Mouse (Mus musculus) stomach, embryonic 15.5 days (tissue): ENCODE measurements at regions not wholly inside any gene's neighbourhood (a gene's known extent, or its start where the extent isn't known, plus 50 kb on each side); places are given as distances from the start of the nearest gene placed in this dataset.

Experiments used
- ATAC-seq: fragments of 200-750 bp; cut with Nextera tagmentation; 2 replicates; pipeline ENCODE4 v1.8.0; 2017; ENCODE audit warnings: low read depth, moderate number of reproducible peaks, moderate TSS enrichment; ENCODE audit not compliant: insufficient read depth, low FRiP score
- H3K27ac ChIP-seq: fragments of 300-500 bp; sonication (generic); 2 replicates; pipeline ENCODE4 v1.5.1; 2015; ENCODE audit warnings: mild to moderate bottlenecking, inconsistent platforms
- H3K27me3 ChIP-seq: fragments of 300-500 bp; sonication (generic); replicated peaks from 2 replicates; pipeline ENCODE4 v1.6.1; 2015; ENCODE audit warnings: inconsistent platforms
- H3K36me3 ChIP-seq: fragments of 300-500 bp; sonication (generic); 2 replicates; pipeline ENCODE4 v1.6.1; 2015; ENCODE audit warnings: inconsistent platforms
- H3K4me1 ChIP-seq: fragments of 300-500 bp; sonication (generic); 2 replicates; pipeline ENCODE4 v1.6.1; 2015; ENCODE audit warnings: inconsistent platforms
- H3K4me2 ChIP-seq: fragments of 300-500 bp; sonication (generic); 2 replicates; pipeline ENCODE4 v1.6.1; 2015; ENCODE audit warnings: mild to moderate bottlenecking, inconsistent platforms
- H3K4me3 ChIP-seq: fragments of 300-500 bp; sonication (generic); replicated peaks from 2 replicates; pipeline ENCODE4 v1.5.1; 2015; ENCODE audit warnings: inconsistent platforms
- H3K9ac ChIP-seq: fragments of 300-500 bp; sonication (generic); 2 replicates; pipeline ENCODE4 v1.6.1; 2015; ENCODE audit warnings: inconsistent platforms
- H3K9me3 ChIP-seq: fragments of 300-500 bp; sonication (generic); 2 replicates; pipeline ENCODE4 v1.6.1; 2016; ENCODE audit warnings: inconsistent platforms
- WGBS: fragments of 180-500 bp; shearing (Covaris S2); methylation state at CpG from one replicate; pipeline ENCODE4 v1.1.7; 2015; 5-methylcytosine and 5-hydroxymethylcytosine counted together

GRCm38 (mm10) chr16:97272035-97272631 is 84.4 kb upstream of the Bace2 start:
- no peaks in the 10 kb centered on the region for H3K9me3 ChIP-seq
- H3K9ac ChIP-seq = no peak overlapping the region
- no peak overlapping the region for H3K4me3 ChIP-seq
- H3K27ac ChIP-seq = no peak overlapping the region
- H3K27me3 ChIP-seq = no peaks in the 10 kb centered on the region
- peak overlapping the region; percentile 47 for H3K4me2 ChIP-seq
- H3K36me3 ChIP-seq = no peaks in the 10 kb centered on the region
- WGBS = 7% methylated on average over 12 of the region's 12 CpGs
- ATAC-seq = peak; percentile 81; the same call in 1 of the 2 replicates
- no peaks in the 10 kb centered on the region for H3K4me1 ChIP-seq

GRCm38 (mm10) chr16:97278913-97279312 is 77.6 kb upstream of the Bace2 start:
- no peak for ATAC-seq

GRCm38 (mm10) chr16:97281615-97282110 is 74.9 kb upstream of the Bace2 start:
- Histone ChIP-seq H3K4me3 (no peak overlapping the region), H3K9ac (no peak overlapping the region), H3K9me3 (no peaks in the 10 kb centered on the region), H3K36me3 (no peaks in the 10 kb centered on the region), H3K4me2 (no peak overlapping the region), H3K27me3 (no peaks in the 10 kb centered on the region), H3K4me1 (no peaks in the 10 kb centered on the region), H3K27ac (no peak overlapping the region)
- 71% methylated on average over 7 of the region's 7 CpGs for WGBS
- ATAC-seq = no peak

More at GRCm38 (mm10) chr16:97278913-97279312, 77.6 kb upstream of the Bace2 start:
- Histone ChIP-seq H3K4me3 (no peak overlapping the region), H3K27ac (no peak overlapping the region), H3K4me1 (no peaks in the 10 kb centered on the region), H3K36me3 (no peaks in the 10 kb centered on the region), H3K9me3 (no peaks in the 10 kb centered on the region), H3K27me3 (no peaks in the 10 kb centered on the region), H3K9ac (no peak overlapping the region), H3K4me2 (no peak overlapping the region)
- WGBS = 71% methylated on average over 1 of the region's 1 CpGs

- Histone ChIP-seq H3K27ac (no peak overlapping the region), H3K4me2 (no peak overlapping the region), H3K9ac (no peak overlapping the region), H3K4me1 (no peaks in the 10 kb centered on the region), H3K27me3 (no peaks in the 10 kb centered on the region), H3K4me3 (no peak overlapping the region), H3K36me3 (no peaks in the 10 kb centered on the region), H3K9me3 (no peaks in the 10 kb centered on the region)
- 82% methylated on average over 9 of the region's 9 CpGs for WGBS
- ATAC-seq = no peak
Observed at GRCm38 (mm10) chr16:97282943-97283342, 73.6 kb upstream of the Bace2 start.

GRCm38 (mm10) chr16:97285886-97286447 is 70.6 kb upstream of the Bace2 start:
- H3K27me3 ChIP-seq = no peaks in the 10 kb centered on the region
- 79% methylated on average over 8 of the region's 8 CpGs for WGBS

GRCm38 (mm10) chr16:97286717-97287116 is 69.8 kb upstream of the Bace2 start:
- peaks cover 5% of the 10 kb centered on the region; the same call in 1 of the 2 replicates for H3K4me1 ChIP-seq
- H3K27ac ChIP-seq = no peak overlapping the region
- H3K27me3 ChIP-seq = no peaks in the 10 kb centered on the region
- no peak overlapping the region for H3K9ac ChIP-seq
- H3K9me3 ChIP-seq = no peaks in the 10 kb centered on the region
- ATAC-seq = peak; percentile 18; the same call in 1 of the 2 replicates
- no peak overlapping the region for H3K4me2 ChIP-seq
- H3K4me3 ChIP-seq = no peak overlapping the region
- H3K36me3 ChIP-seq = no peaks in the 10 kb centered on the region
- WGBS = 23% methylated on average over 3 of the region's 3 CpGs

More at GRCm38 (mm10) chr16:97285886-97286447, 70.6 kb upstream of the Bace2 start:
- no peak overlapping the region for H3K4me3 ChIP-seq
- H3K4me2 ChIP-seq = no peak overlapping the region
- peaks cover 5% of the 10 kb centered on the region; the same call in 1 of the 2 replicates for H3K4me1 ChIP-seq
- no peaks in the 10 kb centered on the region for H3K9me3 ChIP-seq
- no peak for ATAC-seq
- no peak overlapping the region for H3K27ac ChIP-seq
- H3K36me3 ChIP-seq = no peaks in the 10 kb centered on the region
- H3K9ac ChIP-seq = no peak overlapping the region

- H3K9me3 ChIP-seq = no peaks in the 10 kb centered on the region
- H3K9ac ChIP-seq = no peak overlapping the region
- ATAC-seq = no peak
- H3K4me3 ChIP-seq = no peak overlapping the region
- H3K4me1 ChIP-seq = peaks cover 5% of the 10 kb centered on the region; the same call in 1 of the 2 replicates
- no peaks in the 10 kb centered on the region for H3K36me3 ChIP-seq
- H3K27me3 ChIP-seq = no peaks in the 10 kb centered on the region
- no peak overlapping the region for H3K4me2 ChIP-seq
- 34% methylated on average over 8 of the region's 8 CpGs for WGBS
- no peak overlapping the region for H3K27ac ChIP-seq
Observed at GRCm38 (mm10) chr16:97288634-97289033, 67.9 kb upstream of the Bace2 start.

GRCm38 (mm10) chr16:97292484-97293048 is 64.0 kb upstream of the Bace2 start:
- Histone ChIP-seq H3K4me1 (peaks cover 5% of the 10 kb centered on the region; the same call in 1 of the 2 replicates), H3K9me3 (no peaks in the 10 kb centered on the region), H3K36me3 (no peaks in the 10 kb centered on the region), H3K9ac (no peak overlapping the region), H3K27me3 (no peaks in the 10 kb centered on the region), H3K4me3 (no peak overlapping the region), H3K4me2 (peak overlapping the region; percentile 32), H3K27ac (no peak overlapping the region)
- ATAC-seq = peak; percentile 50; the same call in 1 of the 2 replicates
- WGBS = 2% methylated on average over 11 of the region's 11 CpGs

GRCm38 (mm10) chr16:97293273-97293672 is 63.3 kb upstream of the Bace2 start:
- WGBS = 4% methylated on average over 4 of the region's 4 CpGs
- H3K9me3 ChIP-seq = no peaks in the 10 kb centered on the region
- H3K4me3 ChIP-seq = no peak overlapping the region
- peak overlapping the region; percentile 32 for H3K4me2 ChIP-seq
- H3K9ac ChIP-seq = no peak overlapping the region
- peak; percentile 75; the same call in 1 of the 2 replicates for ATAC-seq
- H3K36me3 ChIP-seq = no peaks in the 10 kb centered on the region
- H3K27me3 ChIP-seq = no peaks in the 10 kb centered on the region
- H3K27ac ChIP-seq = no peak overlapping the region
- H3K4me1 ChIP-seq = peaks cover 4% of the 10 kb centered on the region; the same call in 1 of the 2 replicates

- Histone ChIP-seq H3K9me3 (no peaks in the 10 kb centered on the region), H3K4me3 (no peak overlapping the region), H3K27ac (no peak overlapping the region), H3K4me1 (no peaks in the 10 kb centered on the region), H3K36me3 (no peaks in the 10 kb centered on the region), H3K27me3 (no peaks in the 10 kb centered on the region), H3K4me2 (no peak overlapping the region), H3K9ac (no peak overlapping the region)
- whole genome bisulfite sequencing = 67% methylated on average over 3 of the region's 3 CpGs
- no peak for ATAC-seq
Observed at GRCm38 (mm10) chr16:97297140-97297539, 59.4 kb upstream of the Bace2 start.

- Histone ChIP-seq H3K9ac (no peak overlapping the region), H3K4me1 (no peaks in the 10 kb centered on the region), H3K4me3 (no peak overlapping the region), H3K9me3 (no peaks in the 10 kb centered on the region), H3K4me2 (no peak overlapping the region), H3K27ac (no peak overlapping the region), H3K36me3 (no peaks in the 10 kb centered on the region), H3K27me3 (no peaks in the 10 kb centered on the region)
- WGBS = 59% methylated on average over 5 of the region's 5 CpGs
- no peak for ATAC-seq
Observed at GRCm38 (mm10) chr16:97304156-97304735, 52.3 kb upstream of the Bace2 start.
